Mouse (Mus musculus) gastrocnemius, postnatal 4 days (tissue): ENCODE data around the gene Zdhhc3. TPM values are rescaled to one million over a fixed set of nuclear protein-coding genes. Genes with fewer than 3 reads are reported as not detected.

ENCODE experiments used
- DNase-seq, 2 experiments: peaks; one replicate each; pipeline ENCODE4 v3.0.0; 2021 to 2022; ENCODE audit warnings: low spot score in 2 of 2, mixed read lengths in 2 of 2
- total RNA-seq, 2 experiments: library from RNA; stranded (reverse); gene quantifications; 2 replicates each; pipeline ENCODE4 v1.2.3; 2021

Gene Zdhhc3
- total RNA-seq, 2 experiments from 2014 or later = 49.8 to 50.5 TPM

DNA sequence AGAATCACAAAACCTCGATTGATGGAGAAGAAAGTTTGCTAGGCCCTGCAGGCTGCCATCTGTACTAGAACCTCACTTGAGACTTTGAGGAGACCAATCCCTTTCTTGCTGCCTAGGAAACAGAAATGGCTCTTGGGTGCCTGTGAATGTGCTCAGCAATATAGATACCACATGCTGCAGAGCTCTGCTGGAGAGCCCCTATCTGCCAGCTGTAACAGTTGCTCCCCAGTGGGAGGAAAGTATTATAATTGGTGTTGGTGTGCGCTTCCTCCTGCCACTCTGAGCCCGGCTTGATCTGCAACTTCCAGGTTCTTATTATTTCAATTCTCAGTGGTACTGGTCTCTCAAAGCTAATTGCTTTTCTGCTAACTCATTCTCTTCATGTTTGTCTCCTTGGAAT lies 10.0 kb upstream of the Zdhhc3 start:
- DNase-seq = no peak

DNA sequence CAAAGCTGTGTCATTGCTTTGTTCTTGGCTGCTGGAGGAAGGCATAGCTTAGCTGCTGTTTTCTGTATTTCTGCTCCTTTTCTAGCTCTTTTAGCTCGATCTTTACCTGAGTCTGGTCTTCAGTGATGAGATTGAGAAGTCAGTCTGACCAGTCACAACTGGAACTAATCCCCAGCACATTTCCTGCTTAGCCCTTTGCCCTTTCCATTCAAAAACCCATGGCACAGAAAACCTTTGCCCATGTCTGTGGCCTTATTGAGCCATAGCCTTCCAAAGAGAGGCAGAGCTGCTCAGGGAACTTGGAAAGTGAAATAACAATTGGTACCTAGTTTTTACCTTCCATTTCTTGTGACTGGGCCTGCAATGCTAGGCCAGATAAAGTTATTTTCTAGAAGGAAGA lies 2.6 kb upstream of the Zdhhc3 start:
- DNase-seq = no peak

DNA sequence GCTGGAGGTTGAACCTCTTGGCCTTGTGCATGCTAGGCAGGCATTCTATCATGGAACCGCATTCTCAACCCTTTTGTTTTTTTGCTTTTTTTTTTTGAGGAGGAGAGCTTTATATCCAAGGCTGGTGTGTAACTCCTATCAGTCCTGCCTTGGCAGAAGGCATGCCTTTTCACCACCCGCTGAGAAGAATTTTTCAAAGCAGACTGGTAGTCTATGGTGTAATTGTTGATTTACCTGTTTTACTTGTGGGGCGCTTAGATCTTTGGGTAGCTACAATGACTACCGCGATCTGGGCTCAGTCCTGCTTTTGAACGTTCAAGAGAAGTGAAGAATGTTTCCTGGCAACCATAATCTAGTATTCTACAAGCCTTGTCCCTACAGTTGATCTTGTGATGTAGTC lies 926 bp upstream of the Zdhhc3 start:
- no peak for DNase-seq

DNA sequence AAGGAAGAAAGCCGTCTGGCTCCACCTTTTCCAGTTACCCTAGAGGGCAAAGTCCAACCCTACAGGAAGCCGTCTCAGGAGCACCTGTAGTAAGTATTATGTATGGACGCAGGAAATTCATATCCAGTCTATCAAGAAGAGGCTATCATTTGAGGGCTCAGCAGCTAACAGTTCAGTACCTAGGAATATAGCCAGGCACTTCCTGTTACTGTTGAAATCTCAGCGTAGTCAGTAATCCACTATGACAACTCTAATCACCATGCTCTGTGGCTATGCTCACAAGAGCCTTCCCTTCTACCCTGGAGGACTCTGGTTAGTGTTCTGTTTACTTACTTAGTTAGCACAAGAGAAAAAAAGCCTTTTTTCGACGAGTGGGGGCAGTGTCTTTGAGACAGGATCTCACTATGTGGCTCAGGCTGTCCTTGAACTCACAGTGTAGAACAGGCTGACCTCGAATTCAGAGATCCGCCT lies 1.2 kb downstream of the Zdhhc3 start:
- DNase-seq = no peak

DNA sequence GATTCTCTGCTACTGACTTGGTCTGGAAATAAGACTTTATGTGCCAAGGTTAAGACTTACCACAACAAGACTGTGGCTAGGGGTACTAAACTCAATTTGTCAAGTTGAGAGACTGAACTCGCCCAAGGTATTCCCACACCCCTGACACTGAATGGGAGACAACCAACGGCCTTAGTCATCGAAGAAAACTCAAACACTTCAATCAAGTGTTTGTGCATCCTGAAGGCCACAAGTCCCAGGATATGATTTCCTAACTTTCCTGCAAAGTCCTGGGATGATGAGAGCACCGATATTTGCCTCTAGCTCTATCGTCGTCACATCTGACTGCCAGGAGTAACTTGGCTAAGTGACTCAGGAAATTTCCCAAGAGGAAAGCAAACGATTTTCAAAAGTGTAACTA lies 3.8 kb downstream of the Zdhhc3 start:
- no peak for DNase-seq

DNA sequence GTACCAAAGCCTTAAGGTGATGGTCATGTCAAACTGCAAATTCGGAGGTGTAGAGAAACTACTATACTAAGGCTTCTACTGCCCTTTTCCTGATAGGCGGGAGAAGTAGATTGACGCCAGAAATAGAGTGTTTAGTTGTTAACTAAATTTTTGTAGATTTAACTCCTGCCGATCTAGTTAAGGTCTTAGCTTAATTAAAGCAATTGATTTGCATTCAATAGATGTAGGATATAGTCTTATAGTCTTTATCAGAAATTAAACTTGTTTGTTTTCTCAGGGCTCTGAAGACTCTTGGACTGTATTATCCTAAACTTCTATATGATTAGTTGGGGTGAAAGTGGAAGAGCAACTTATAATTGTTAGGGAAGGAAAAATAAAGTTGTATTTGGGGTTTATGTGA lies 5.8 kb downstream of the Zdhhc3 start:
- no peak for DNase-seq

DNA sequence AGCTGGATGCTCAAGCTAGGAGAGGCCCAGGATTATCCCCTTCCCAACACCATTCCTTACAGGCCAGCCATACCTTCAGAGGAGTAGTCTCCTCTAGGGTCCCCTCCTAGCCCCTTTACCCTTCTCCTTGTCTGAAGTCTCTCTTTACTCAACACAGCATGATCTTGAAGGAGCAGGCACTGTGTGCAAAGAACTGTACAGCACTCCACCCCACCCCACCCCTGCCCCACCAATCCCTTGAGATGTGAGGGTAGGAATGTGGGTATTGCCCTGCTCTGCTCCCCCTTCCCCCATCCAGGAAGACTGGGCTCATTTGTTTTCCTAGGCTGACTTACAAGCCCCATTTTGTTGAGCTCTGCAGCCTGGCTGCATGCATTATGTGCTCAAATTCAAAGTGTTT lies 8.6 kb downstream of the Zdhhc3 start:
- no peak for DNase-seq

DNA sequence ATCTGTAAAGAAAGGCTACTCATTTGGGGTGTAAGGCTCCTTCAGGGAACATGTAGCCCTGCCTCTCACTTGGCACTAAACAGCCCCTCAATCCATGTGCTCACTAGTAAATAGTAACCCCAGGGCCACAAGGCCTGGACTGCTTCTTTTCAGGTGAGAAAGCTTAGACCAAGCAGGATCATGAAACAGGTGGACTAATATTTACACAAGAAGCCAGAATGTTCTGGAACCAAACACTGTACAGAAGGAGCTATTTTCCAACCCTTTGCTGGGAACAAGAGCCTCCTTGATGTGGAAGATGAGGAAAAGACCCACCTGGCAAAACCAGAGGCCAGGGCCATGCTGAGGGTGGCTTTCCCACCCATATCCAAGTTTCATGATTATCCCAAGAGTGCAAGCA lies 9.6 kb downstream of the Zdhhc3 start:
- DNase-seq = no peak

DNA sequence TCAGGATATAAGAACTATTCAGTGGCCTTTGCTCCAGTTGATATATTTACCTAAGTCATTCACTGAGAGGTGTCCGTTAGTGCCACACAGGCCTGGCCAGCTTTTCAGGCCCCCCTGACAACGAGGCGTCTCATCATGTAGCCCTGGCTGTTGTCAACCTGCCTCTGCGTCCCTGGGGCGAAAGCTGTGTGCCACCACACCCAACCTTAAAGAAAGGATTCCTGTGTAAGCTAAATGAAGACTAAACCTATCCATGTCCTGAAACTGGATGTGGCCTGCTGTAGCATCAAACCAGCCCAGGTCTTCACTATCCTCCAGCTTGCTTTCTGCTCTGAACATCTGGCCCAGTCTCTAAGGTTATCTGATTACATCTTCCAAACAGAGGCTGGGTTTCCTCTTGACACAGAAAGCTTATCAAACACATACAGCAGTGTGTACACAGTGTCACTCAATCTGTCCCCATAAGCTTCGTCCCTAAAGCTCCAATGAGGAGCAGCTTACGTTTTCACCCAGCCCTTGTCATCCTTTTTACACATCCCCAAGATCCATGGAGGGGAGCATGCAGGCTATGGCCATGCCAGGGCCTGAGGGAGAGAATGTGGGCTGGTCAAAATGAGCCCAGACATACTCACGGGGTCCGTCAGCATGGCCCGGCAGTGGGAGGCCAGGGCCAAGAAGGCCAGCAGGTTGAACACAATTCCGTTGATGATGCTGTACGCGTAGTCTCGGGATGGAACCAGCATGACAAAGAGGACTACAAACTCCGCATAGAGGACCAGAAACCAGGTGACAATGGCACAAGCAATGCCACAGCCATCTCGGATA lies 13.2 kb downstream of the Zdhhc3 start:
- DNase-seq = no peak

DNA sequence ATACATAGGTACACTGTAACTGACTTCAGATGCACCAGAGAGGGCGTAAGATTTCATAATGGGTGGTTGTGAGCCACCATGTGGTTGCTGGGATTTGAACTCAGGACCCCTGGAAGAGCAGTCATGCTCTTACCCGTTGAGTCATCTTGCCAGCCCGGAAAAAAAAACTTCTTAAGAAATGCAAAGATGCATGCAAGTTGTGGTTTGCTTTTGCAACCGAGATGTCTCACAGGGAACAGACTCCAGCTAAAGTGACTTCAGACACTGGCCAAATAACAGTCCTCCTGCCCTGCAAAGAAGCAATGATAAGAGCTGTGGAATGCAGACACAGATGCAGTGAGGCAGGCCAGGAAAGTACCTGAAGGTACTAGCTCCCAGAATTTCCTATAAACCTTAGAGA lies 22.2 kb downstream of the Zdhhc3 start:
- no peak for DNase-seq

DNA sequence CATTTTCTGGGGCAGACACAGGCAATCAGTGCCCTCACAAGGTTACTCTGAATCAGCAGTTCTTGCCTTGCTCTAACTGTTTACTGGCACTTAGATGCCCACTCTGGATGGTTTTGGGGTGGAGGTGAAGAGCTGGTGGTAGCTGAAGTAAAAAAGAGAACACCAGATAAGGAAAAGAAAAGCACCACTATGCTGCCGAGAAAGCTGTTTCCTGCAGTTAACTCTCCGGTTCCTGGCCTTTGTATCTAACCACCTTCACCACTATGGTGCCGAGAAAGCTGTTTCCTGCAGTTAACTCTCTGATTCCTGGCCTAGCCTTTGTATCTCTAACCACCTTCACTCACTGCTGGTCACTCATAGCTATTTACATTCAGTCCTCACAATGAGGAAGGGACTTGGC lies 25.4 kb downstream of the Zdhhc3 start:
- DNase-seq = no peak

DNA sequence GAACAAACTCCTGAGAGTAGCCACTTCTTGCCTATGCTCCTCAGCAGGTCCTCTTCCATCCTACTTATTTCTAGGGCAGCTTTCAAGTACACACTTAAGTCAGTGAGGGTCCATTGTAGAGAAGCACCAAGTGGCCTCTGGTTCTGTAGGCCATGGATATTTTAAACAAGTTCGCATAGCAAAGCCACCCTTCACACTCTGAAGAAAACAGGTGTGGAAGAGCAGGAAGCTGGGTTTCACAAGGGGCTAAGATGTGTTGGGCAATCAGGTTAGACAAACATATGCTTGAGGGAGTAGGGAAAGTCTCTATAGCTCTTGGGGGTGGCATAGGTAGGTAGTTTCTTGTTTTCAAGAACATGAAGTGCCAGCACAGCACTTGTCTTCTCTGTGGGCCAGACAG lies 27.6 kb downstream of the Zdhhc3 start:
- DNase-seq = no peak

DNA sequence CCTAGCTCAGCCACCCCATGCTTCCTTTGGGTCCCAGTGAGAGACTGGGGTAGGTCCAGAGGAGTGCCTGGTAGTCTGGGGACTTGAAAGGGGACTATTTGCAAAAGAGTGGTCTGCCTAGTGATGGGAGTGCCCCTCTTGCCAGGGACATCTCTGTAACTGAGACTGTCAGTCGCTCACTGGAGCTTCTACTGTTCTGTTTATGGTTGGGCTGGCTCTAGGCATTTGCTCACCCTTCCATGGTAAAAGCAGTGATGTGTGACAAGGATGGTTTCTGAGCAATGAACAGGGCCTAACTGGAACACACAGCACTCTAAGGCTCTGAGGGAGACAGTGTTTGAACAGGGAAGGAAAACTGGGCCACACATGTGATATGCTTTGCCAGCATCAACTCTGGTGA lies 32.2 kb downstream of the Zdhhc3 start:
- no peak for DNase-seq

DNA sequence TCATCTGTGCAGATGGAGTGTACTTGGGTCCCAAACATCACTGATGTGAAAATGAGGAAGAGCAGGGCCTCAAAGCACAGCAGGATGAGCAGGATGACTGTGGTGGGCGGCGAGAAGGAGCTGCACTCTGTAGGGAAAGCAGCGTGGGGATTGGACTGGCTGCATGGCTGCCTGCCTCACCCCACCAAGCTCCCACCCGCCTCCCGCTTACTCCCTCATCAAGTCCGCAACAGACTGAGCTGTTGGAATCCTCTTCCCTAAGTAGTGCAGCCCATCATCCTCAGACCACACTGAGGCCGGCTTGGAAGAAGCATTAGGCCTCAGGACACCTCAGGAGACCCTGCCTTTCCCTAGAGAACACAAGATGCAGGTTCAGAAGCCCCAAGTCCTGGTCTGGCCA lies 32.6 kb downstream of the Zdhhc3 start:
- DNase-seq = no peak

DNA sequence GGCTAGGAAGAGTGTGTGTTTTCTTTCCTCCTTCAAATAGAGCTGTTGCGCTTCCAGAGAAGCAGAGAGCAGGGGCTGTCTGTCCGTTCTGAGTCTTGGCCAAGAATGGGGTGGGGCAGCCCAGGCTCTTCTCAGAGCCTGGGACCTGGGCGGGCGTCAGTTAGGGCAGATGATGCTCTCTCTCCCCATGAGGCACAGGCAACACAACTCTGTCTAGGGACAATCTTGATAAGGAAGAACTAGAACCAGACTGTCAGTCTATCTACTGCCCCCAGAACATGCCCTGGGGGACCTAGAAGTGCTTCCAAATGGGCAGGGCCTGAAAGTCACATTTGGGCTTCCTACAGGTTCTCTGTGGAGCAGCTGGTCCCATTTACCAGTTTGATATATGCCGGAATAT lies 33.9 kb downstream of the Zdhhc3 start:
- DNase-seq = no peak

DNA sequence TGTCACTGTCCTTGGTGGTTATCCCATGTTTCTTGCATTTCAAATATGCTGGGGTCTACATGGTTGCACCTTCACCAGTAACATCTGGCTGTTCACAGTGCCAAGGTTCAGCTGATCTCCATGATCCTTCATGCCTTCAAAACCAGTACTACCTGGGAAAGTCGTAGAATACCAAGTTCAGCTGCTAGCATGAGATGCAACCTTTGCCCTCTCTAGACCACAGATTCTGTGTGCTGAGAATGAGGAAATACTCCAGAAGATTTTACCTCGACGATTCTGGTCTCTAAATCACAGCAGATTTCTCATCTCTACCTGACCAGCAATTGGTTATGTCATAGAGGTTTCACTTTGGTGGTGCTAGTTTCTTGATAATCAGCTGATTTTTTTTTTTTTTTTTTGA lies 52.8 kb downstream of the Zdhhc3 start:
- DNase-seq = no peak

DNA sequence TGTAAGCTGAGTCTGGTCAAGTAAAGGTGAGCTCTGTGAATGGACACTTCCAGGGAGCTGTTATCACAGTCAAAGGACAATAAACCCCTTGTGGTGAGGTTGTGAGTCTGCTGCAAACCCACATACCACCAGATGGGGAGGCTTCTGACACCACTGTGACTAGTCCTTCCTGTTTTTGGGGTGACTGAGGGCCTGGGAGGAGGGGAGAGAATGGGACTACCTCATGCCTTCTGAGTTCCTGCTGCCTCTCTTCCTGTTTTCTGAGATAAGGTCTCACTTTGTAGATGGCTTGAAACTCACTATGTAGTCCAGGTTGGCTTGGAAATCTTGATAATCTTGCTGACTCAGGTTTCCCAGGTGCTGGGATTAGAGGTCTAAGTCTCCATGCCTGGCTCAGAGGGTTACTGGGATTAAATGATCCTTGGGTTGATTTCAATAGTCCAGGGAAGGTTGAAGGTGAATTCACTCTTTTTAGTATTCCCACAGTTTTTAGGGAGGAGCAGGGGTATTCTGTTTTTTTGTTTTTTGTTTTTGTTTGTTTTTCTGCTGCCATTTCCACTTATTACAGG lies 54.2 kb downstream of the Zdhhc3 start:
- DNase-seq = no peak

DNA sequence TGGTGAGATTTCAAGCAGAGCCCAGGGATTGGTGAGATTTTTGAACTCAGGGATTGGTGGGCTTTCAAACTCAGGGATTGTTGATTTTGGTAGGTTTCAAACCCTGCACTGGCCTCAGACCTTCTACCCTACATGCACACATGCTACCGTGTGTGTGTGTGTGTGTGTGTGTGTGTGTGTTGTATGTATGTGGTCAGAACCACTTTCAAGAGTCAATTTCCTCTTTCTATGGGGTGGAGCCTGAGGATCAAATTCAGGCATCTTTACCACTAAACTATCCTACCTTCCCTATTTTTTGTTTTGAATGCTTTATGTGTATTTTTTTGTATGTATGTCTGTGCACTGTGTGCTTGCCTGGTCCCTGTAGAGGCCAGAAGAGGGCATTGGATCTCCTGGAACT lies 65.3 kb downstream of the Zdhhc3 start:
- no peak for DNase-seq

DNA sequence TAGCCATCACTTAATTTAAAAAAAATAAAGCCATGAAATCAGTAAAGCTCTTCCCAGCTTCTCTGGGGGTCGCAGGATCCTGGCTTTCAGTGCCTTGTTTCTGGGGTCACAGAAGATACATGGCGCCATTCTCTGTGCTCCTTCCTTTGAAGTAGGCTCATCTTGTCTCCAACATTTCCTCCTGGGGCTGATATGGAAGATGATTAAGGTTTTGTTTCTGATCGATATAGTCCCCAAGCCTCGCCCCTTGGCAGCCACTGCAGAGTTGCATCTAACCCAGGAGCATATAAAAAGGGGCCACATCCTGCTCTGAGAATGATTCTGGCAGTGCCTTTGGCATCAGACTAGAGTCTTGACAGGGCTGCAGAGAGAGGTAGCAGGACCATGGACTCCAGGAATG lies 78.6 kb downstream of the Zdhhc3 start, which contains the start of gene Tgm4:
Gene Tgm4, plus strand, starts transcription at position 301 of the 400 bp plus-strand sequence.
- DNase-seq = no peak

DNA sequence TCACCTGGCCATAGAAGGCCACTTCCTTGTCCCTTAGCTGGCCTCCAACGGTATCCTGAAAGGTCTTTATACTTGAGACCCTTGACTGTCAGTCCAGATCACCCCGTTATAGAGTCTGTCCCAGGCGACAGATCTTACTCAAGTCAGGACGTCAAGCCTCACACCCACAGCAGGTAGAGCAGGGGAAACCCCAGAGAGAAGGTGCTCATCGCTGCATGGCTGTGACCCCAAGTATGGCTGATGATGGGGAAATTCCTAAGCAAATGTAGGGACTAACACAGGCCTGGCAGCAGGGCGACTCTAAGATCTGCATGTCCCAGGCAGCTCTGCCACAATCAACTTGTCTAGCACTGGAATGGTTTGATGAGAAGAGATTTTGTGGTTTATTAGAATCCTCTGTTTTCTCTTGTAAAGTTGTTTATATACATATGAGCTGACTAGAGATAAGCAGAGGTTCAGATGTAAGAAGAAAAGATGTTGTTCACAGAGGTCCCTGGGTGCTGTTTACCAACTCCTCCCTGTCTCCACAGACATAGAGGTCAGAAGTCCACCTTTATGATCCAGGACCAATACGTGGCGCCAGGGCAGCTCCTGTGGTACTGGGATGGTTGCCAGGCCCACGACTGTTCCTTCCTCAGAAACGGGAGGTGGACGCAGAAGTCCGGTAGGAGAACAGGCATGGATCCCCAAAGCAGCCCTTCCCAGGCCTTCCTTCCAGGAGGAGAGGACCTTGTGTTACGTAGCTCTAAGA lies 81.3 kb downstream of the Zdhhc3 start:
- no peak for DNase-seq

DNA sequence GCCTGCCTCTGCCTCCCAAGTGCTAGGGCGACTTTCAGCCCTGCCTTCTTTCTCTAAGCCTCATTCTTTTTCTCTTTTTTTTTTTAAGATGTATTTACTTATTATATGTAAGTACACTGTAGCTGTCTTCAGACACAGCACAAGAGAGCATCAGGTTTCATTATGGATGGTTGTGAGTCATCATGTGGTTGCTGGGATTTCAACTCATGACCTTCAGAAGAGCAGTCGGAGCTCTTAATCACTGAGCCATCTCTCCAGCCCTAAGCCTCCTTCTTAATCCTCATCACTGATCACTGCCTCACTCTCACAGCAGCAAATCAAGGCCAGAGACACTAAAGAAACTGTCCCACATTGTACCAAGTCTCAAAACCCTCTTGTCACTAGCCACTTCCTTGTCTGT lies 88.8 kb downstream of the Zdhhc3 start:
- no peak for DNase-seq
